Mouse (Mus musculus) cerebellum, adult 18-20 months (tissue): Measurements from ENCODE around the gene Tle3.

Experiments
- DNase-seq, 2 experiments: peaks; one replicate each; pipeline ENCODE4 v3.0.0; 2021

Gene Tle3

GRCm38 (mm10) chr9:61377706-61378479 is 5.7 kb downstream of the Tle3 start:
- no peak for DNase-seq

- DNase-seq: peak; percentile 29 to 40
These were observed 6.3 kb downstream of the Tle3 start for GRCm38 (mm10) chr9:61378516-61378915.

GRCm38 (mm10) chr9:61379016-61379634 is 7.0 kb downstream of the Tle3 start:
- DNase-seq: no peak

GRCm38 (mm10) chr9:61380258-61381062 is 8.3 kb downstream of the Tle3 start:
- no peak for DNase-seq

- DNase-seq: no peak
These were observed 8.9 kb downstream of the Tle3 start for GRCm38 (mm10) chr9:61381063-61381408.

GRCm38 (mm10) chr9:61381445-61381844 is 9.3 kb downstream of the Tle3 start:
- no peak for DNase-seq

GRCm38 (mm10) chr9:61382595-61383186 is 10.5 kb downstream of the Tle3 start:
- DNase-seq: no peak

GRCm38 (mm10) chr9:61384101-61384500 is 11.9 kb downstream of the Tle3 start:
- DNase-seq: no peak

- DNase-seq: no peak
These were observed 12.7 kb downstream of the Tle3 start for GRCm38 (mm10) chr9:61384646-61385443.

- no peak for DNase-seq
These were observed 13.6 kb downstream of the Tle3 start for GRCm38 (mm10) chr9:61385753-61386152.

GRCm38 (mm10) chr9:61386314-61386713 is 14.1 kb downstream of the Tle3 start:
- no peak for DNase-seq

- DNase-seq: no peak
These were observed 15.6 kb downstream of the Tle3 start for GRCm38 (mm10) chr9:61387797-61388196.

GRCm38 (mm10) chr9:61388214-61388613 is 16.0 kb downstream of the Tle3 start:
- no peak for DNase-seq

GRCm38 (mm10) chr9:61388689-61389403 is 16.7 kb downstream of the Tle3 start:
- DNase-seq: no peak

GRCm38 (mm10) chr9:61389404-61389701 is 17.2 kb downstream of the Tle3 start:
- DNase-seq: no peak

GRCm38 (mm10) chr9:61391570-61392337 is 19.6 kb downstream of the Tle3 start:
- no peak for DNase-seq

GRCm38 (mm10) chr9:61392338-61392620 is 20.1 kb downstream of the Tle3 start:
- no peak for DNase-seq

GRCm38 (mm10) chr9:61393161-61393560 is 21.0 kb downstream of the Tle3 start:
- no peak for DNase-seq

- no peak for DNase-seq
These were observed 21.7 kb downstream of the Tle3 start for GRCm38 (mm10) chr9:61393847-61394246.

- no peak for DNase-seq
These were observed 22.9 kb downstream of the Tle3 start for GRCm38 (mm10) chr9:61395071-61395470.

- no peak for DNase-seq
These were observed 24.3 kb downstream of the Tle3 start for GRCm38 (mm10) chr9:61396474-61396873.

GRCm38 (mm10) chr9:61397130-61397529 is 25.0 kb downstream of the Tle3 start:
- no peak for DNase-seq
